Mouse (Mus musculus) midbrain, postnatal 0 days (tissue): ENCODE measurements around the gene Grip1. TPM values are rescaled to one million over a fixed set of nuclear protein-coding genes. Genes with fewer than 3 reads are reported as not detected.

Source experiments
- ATAC-seq: fragments of 200-750 bp; cut with Nextera tagmentation; 2 replicates; pipeline ENCODE4 v1.8.0; 2017; ENCODE audit warnings: moderate number of reproducible peaks, mild to moderate bottlenecking, moderate TSS enrichment, moderate library complexity; ENCODE audit not compliant: low FRiP score
- DNase-seq: peaks from one replicate; pipeline ENCODE4 v3.0.0-alpha.2; 2015; ENCODE audit warnings: low spot score
- H3K27ac ChIP-seq: fragments of 300-500 bp; sonication (generic); 2 replicates; pipeline ENCODE4 v1.5.1; 2014; ENCODE audit warnings: low read depth, mild to moderate bottlenecking, low read length, mixed read lengths
- H3K27me3 ChIP-seq: fragments of 300-500 bp; sonication (generic); 2 replicates; pipeline ENCODE4 v1.6.1; 2014; ENCODE audit warnings: low read length, control low read depth, mixed read lengths; ENCODE audit not compliant: insufficient read depth
- H3K36me3 ChIP-seq: fragments of 300-500 bp; sonication (generic); 2 replicates; pipeline ENCODE4 v1.6.1; 2014; ENCODE audit warnings: low read length, control low read depth, mixed read lengths; ENCODE audit not compliant: insufficient read depth
- H3K4me1 ChIP-seq: fragments of 300-500 bp; sonication (generic); 2 replicates; pipeline ENCODE4 v1.6.1; 2014; ENCODE audit warnings: mild to moderate bottlenecking, control low read depth, antibody characterized with exemption, low read length, mixed read lengths; ENCODE audit not compliant: insufficient read depth
- H3K4me2 ChIP-seq: fragments of 300-500 bp; sonication (generic); 2 replicates; pipeline ENCODE4 v1.6.1; 2014; ENCODE audit warnings: low read depth, mild to moderate bottlenecking, low read length, mixed read lengths; ENCODE audit not compliant: poor library complexity, severe bottlenecking
- H3K4me3 ChIP-seq: fragments of 300-500 bp; sonication (generic); 2 replicates; pipeline ENCODE4 v1.5.1; 2014; ENCODE audit warnings: low read depth, mild to moderate bottlenecking, low read length, moderate library complexity
- H3K9ac ChIP-seq: fragments of 300-500 bp; sonication (generic); replicated peaks from 2 replicates; pipeline ENCODE4 v1.6.1; 2014; ENCODE audit warnings: mild to moderate bottlenecking, low read length, moderate library complexity, mixed read lengths; ENCODE audit not compliant: poor library complexity, severe bottlenecking
- H3K9me3 ChIP-seq: fragments of 300-500 bp; sonication (generic); 2 replicates; pipeline ENCODE4 v1.6.1; 2016; ENCODE audit warnings: low read length, control low read depth
- CTCF ChIP-seq: IDR thresholded peaks from 2 replicates; pipeline ENCODE4 v1.5.1; 2016; ENCODE audit warnings: antibody characterized with exemption, mild to moderate bottlenecking
- whole genome bisulfite sequencing: fragments of 180-500 bp; shearing (Covaris S2); extraction: QIAGEN DNeasy Blood & Tissue Kit; methylation state at CpG from one replicate; pipeline ENCODE4 v1.1.7; 2014; 5-methylcytosine and 5-hydroxymethylcytosine counted together
- polyA plus RNA-seq: library from polyadenylated mRNA; unstranded; fragments of >200 nt; fragmentation: Nextera tagmentation; extraction: Ambion mirVana; gene quantifications from 2 replicates; pipeline ENCODE4 v1.2.1, GENCODE M21; 2015
- total RNA-seq: library from RNA; depleted of rRNA; stranded (reverse); fragments of >200 nt; gene quantifications from 2 replicates; pipeline ENCODE4 v1.2.3, GENCODE M21; 2014; rRNA removed

Gene Grip1
- total RNA-seq (35.4 and 38.0 TPM in 2 replicates), polyA plus RNA-seq (14.6 and 16.0 TPM in 2 replicates)

- peak; percentile 85 for ATAC-seq
- Histone ChIP-seq H3K9ac (peak within 1 kb of the TSS; percentile 72), H3K9me3 (no peaks in the 10 kb centered on the region), H3K4me1 (0 out of 2 replicates have a peak, but pooled peaks cover 7% of the 10 kb centered on the region), H3K36me3 (no peaks in the 10 kb centered on the region), H3K4me2 (peak within 1 kb of the TSS; percentile 97), H3K27me3 (no peaks in the 10 kb centered on the region), H3K4me3 (peak within 1 kb of the TSS; percentile 81), H3K27ac (peak within 1 kb of the TSS; percentile 79)
- WGBS, result under 1% methylated on average over 51 of the region's 84 CpGs
- peak; percentile 71 for DNase-seq
- peak; percentile 43; the same call in 1 of the 2 replicates for TF ChIP-seq CTCF
Measured at GRCm38 (mm10) chr10:119453431-119454105, at the start of gene Grip1. Gene Grip1 (plus strand): TSS chr10:119453830.

- Histone ChIP-seq H3K27ac (no peak overlapping the region), H3K4me2 (no peak overlapping the region), H3K4me1 (no peaks in the 10 kb centered on the region), H3K27me3 (no peaks in the 10 kb centered on the region), H3K4me3 (no peak overlapping the region), H3K36me3 (no peaks in the 10 kb centered on the region), H3K9me3 (no peaks in the 10 kb centered on the region), H3K9ac (no peak overlapping the region)
- no peak for ATAC-seq
- whole genome bisulfite sequencing, result 95% methylated on average over 9 of the region's 9 CpGs
- DNase-seq, result no peak
- TF ChIP-seq CTCF, result no peak
Measured at GRCm38 (mm10) chr10:119405103-119405502, 48.5 kb upstream of the Grip1 start.

- WGBS, result 97% methylated on average over 1 of the region's 1 CpGs
- no peak for TF ChIP-seq CTCF
- no peak for ATAC-seq
- H3K27ac ChIP-seq, result no peak overlapping the region
- no peaks in the 10 kb centered on the region for H3K27me3 ChIP-seq
- H3K4me1 ChIP-seq, result no peaks in the 10 kb centered on the region
- no peak overlapping the region for H3K9ac ChIP-seq
- no peak for DNase-seq
- no peak overlapping the region for H3K4me3 ChIP-seq
- no peak overlapping the region for H3K4me2 ChIP-seq
- H3K9me3 ChIP-seq, result no peaks in the 10 kb centered on the region
- no peaks in the 10 kb centered on the region for H3K36me3 ChIP-seq
Measured at GRCm38 (mm10) chr10:119405612-119406011, 48.0 kb upstream of the Grip1 start.

- Histone ChIP-seq H3K4me3 (no peak overlapping the region), H3K9ac (no peak overlapping the region), H3K27ac (no peak overlapping the region), H3K36me3 (no peaks in the 10 kb centered on the region), H3K4me1 (no peaks in the 10 kb centered on the region), H3K27me3 (no peaks in the 10 kb centered on the region), H3K4me2 (no peak overlapping the region), H3K9me3 (no peaks in the 10 kb centered on the region)
- 20% methylated on average over 6 of the region's 6 CpGs for WGBS
- ATAC-seq, result no peak
- TF ChIP-seq CTCF, result no peak
- DNase-seq, result no peak
Measured at GRCm38 (mm10) chr10:119408327-119408726, 45.3 kb upstream of the Grip1 start.

GRCm38 (mm10) chr10:119413238-119413637, 40.4 kb upstream of the Grip1 start:
- Histone ChIP-seq H3K4me3 (no peak overlapping the region), H3K9ac (no peak overlapping the region), H3K4me1 (no peaks in the 10 kb centered on the region), H3K4me2 (no peak overlapping the region), H3K36me3 (no peaks in the 10 kb centered on the region), H3K27me3 (no peaks in the 10 kb centered on the region), H3K9me3 (no peaks in the 10 kb centered on the region), H3K27ac (no peak overlapping the region)
- WGBS, result 96% methylated on average over 11 of the region's 11 CpGs
- DNase-seq, result no peak
- ATAC-seq, result no peak
- no peak for TF ChIP-seq CTCF

GRCm38 (mm10) chr10:119415106-119415505, 38.5 kb upstream of the Grip1 start:
- Histone ChIP-seq H3K9me3 (no peaks in the 10 kb centered on the region), H3K4me2 (no peak overlapping the region), H3K27ac (no peak overlapping the region), H3K27me3 (no peaks in the 10 kb centered on the region), H3K4me1 (no peaks in the 10 kb centered on the region), H3K9ac (no peak overlapping the region), H3K4me3 (no peak overlapping the region), H3K36me3 (no peaks in the 10 kb centered on the region)
- TF ChIP-seq CTCF, result no peak
- WGBS, result 68% methylated on average over 4 of the region's 4 CpGs
- DNase-seq (peak; percentile 74), ATAC-seq (no peak)
